Mouse (Mus musculus): Measurements from ENCODE around the gene Vgf. TPM values are rescaled to one million over a fixed set of nuclear protein-coding genes. Genes with fewer than 3 reads are reported as not detected.

Gene Vgf
- not detected in 2 replicates for polyA plus RNA-seq (2015; fragmentation: Nextera tagmentation; extraction: Ambion mirVana)

DNA sequence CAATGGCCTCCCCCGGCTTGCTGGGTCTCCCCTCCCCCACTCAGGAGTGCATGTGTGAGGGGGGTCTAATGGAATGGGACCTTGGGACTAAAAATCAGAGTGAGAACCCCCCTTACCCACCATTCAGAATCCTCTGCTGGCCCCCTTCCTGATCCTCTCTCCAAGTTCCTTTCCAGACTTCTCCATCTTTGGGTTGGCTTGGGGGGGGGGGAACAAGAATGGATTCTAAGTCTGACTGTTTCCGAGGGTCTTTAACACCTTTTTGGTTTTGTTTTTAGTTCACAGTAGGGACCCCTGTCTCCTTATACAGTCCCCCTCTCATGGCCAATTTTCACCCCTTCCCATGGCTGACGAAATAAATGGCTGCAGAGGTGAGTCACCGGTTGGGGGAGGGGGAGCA lies at the start of gene Vgf:
Vgf (plus strand) TSS at position 301 of the 400 bp plus-strand sequence.
- ATAC-seq (ENCODE audit: insufficient read depth): no peak
- Histone ChIP-seq H3K4me2 (no peak within 1 kb of the TSS), H3K9me3 (replicated peaks) (no peaks in the 10 kb centered on the region), H3K27ac (replicated peaks) (no peak within 1 kb of the TSS), H3K4me1 (replicated peaks) (peaks cover 22% of the 10 kb centered on the region), H3K9ac (no peak within 1 kb of the TSS), H3K36me3 (replicated peaks) (no peaks in the 10 kb centered on the region), H3K27me3 (peaks cover 88% of the 10 kb centered on the region), H3K4me3 (replicated peaks) (no peak within 1 kb of the TSS)
- 11% methylated on average over 4 of the region's 4 CpGs for WGBS (ENCODE audit: insufficient replicate concordance)

DNA sequence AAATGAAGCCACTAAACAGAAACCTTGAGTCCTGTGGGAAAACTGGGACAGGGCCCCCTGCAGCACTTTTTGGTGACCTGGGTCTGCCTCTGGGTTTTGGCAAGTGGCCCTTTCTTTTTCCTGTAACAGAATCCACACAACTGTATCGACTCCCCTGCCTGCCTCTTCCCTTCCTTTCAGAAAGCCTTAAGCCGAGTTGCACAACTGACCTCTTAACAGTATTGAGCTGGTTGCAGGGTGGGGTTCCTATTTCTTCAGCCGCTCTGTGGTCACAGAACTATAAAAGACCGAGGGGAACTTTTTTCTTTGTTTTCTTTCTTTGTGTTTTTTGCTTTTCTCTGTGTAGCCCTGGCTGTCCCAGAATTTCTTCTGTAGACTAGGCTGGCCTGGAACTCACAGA lies 48.4 kb upstream of the Vgf start:
- no peaks in the 10 kb centered on the region; the same call in 1 of the 2 replicates for H3K4me1 ChIP-seq (replicated peaks)
- peak overlapping the region; percentile 45; the same call in 1 of the 2 replicates for H3K27ac ChIP-seq (replicated peaks)
- ATAC-seq (ENCODE audit: insufficient read depth): no peak
- H3K4me3 ChIP-seq (replicated peaks): no peak overlapping the region
- H3K36me3 ChIP-seq (replicated peaks): peaks cover 13% of the 10 kb centered on the region
- no peaks in the 10 kb centered on the region; the same call in 1 of the 2 replicates for H3K27me3 ChIP-seq
- no peak overlapping the region for H3K4me2 ChIP-seq
- no peak overlapping the region for H3K9ac ChIP-seq
- 37% methylated on average over 4 of the region's 4 CpGs for WGBS (ENCODE audit: insufficient replicate concordance)
- no peaks in the 10 kb centered on the region for H3K9me3 ChIP-seq (replicated peaks)

DNA sequence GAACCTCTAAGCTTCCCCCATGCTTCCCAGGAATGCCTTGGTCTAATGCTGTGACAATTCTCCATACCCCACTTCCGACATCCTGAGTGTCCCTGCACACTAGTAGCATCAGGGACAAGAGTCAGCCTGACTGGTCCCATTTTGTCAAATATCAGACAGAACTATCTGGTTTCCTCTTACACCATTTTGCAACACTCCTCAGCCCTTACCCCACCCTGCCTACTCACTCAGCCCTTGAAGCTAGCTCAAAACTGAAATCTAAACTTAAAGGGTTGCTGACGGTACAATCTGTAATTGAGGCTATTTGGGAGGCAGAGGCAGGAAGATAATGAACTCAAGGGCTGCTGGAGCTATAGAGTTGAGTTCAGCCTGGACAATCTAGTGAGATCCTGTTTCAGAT lies 46.4 kb upstream of the Vgf start:
- no peaks in the 10 kb centered on the region for H3K9me3 ChIP-seq (replicated peaks)
- ATAC-seq (ENCODE audit: insufficient read depth): no peak
- H3K27ac ChIP-seq (replicated peaks): peak overlapping the region; percentile 42; the same call in 1 of the 2 replicates
- WGBS (ENCODE audit: insufficient replicate concordance): 67% methylated on average over 2 of the region's 2 CpGs
- no peak overlapping the region for H3K4me2 ChIP-seq
- H3K9ac ChIP-seq: no peak overlapping the region
- peaks cover 13% of the 10 kb centered on the region for H3K36me3 ChIP-seq (replicated peaks)
- no peaks in the 10 kb centered on the region; the same call in 1 of the 2 replicates for H3K4me1 ChIP-seq (replicated peaks)
- no peak overlapping the region for H3K4me3 ChIP-seq (replicated peaks)
- no peaks in the 10 kb centered on the region for H3K27me3 ChIP-seq

DNA sequence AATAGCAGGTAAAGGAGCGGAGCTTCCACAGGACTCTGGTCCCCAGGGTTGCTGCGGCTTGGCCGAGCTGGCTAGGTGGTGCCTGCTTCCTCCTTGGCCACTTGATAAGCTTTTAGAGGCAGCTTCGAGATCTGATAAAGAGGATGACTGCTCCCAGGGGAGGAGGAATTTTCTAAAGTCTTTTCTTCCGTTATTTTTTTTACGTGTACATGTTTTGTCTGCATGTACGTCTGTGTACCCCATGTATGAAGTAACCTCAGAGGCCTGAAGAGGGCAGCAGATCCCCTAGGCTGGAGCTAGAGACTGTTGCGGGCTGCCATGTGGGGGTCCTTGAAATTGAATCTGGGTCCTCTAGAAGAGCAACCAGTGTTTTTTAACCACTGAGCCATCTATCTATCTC lies 45.2 kb upstream of the Vgf start:
- Histone ChIP-seq H3K9ac (no peak overlapping the region), H3K36me3 (replicated peaks) (peaks cover 13% of the 10 kb centered on the region), H3K4me1 (replicated peaks) (peaks cover 11% of the 10 kb centered on the region), H3K27me3 (no peaks in the 10 kb centered on the region), H3K4me2 (no peak overlapping the region), H3K9me3 (replicated peaks) (no peaks in the 10 kb centered on the region), H3K4me3 (replicated peaks) (no peak overlapping the region), H3K27ac (replicated peaks) (no peak overlapping the region)
- WGBS (ENCODE audit: insufficient replicate concordance): 73% methylated on average over 8 of the region's 8 CpGs
- no peak for ATAC-seq (ENCODE audit: insufficient read depth)

DNA sequence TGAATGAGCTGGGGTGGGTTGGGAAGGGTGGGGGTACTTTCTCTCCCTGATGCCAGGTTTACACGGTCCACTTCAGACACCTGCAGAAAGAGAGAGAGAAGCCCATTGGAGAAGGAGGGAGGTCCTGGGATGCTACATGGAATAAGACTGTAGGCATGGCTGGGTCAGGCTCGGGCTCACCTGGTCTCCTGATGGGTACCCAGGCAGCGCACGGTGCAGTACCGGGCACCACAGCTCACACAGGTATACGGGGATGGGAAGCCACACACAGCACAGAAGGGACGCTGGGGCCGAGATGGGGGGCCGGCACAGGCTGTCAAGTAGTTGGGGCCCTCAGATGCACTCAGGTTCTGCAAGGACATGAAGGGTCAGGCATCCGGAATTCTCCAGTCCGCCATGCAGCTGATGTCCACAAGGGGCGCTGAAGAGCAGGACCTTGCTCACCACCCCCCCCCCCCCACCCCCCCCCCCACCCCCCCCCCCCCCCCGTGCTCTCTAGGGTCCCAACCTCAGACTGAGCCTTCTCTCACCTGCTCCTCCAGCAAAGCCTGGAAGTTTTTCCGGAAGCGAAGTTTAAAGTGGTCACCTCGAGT lies 43.8 kb upstream of the Vgf start:
- Histone ChIP-seq H3K4me3 (replicated peaks) (no peak overlapping the region), H3K9me3 (replicated peaks) (no peaks in the 10 kb centered on the region), H3K4me2 (no peak overlapping the region), H3K27ac (replicated peaks) (no peak overlapping the region), H3K27me3 (no peaks in the 10 kb centered on the region), H3K36me3 (replicated peaks) (peaks cover 13% of the 10 kb centered on the region), H3K4me1 (replicated peaks) (peaks cover 17% of the 10 kb centered on the region), H3K9ac (no peak overlapping the region)
- 57% methylated on average over 15 of the region's 16 CpGs for WGBS (ENCODE audit: insufficient replicate concordance)
- ATAC-seq (ENCODE audit: insufficient read depth): no peak

DNA sequence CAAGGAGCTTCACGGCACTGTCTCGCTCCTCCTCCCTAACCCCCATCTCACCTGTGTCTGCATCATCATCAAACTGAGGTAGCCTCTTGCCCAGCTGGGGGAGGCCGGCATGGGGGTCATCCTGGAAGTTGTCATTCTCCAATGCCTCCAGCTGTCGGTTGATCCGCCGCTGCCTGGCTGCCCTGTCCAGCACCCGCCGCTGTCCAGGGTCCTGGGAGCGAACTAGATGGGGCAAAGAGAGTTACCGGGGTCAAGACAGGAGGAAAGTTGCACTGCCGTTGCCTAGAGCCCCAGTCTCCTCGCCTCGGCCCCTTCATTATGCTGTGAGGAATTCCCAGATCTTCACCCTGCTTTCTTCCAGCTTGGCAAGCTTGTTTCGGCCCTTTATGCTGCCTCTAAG lies 41.4 kb upstream of the Vgf start:
- WGBS (ENCODE audit: insufficient replicate concordance): 63% methylated on average over 14 of the region's 14 CpGs
- no peak for ATAC-seq (ENCODE audit: insufficient read depth)
- no peak overlapping the region for H3K4me2 ChIP-seq
- H3K4me3 ChIP-seq (replicated peaks): no peak overlapping the region
- no peaks in the 10 kb centered on the region for H3K27me3 ChIP-seq
- H3K9ac ChIP-seq: no peak overlapping the region
- H3K9me3 ChIP-seq (replicated peaks): no peaks in the 10 kb centered on the region
- H3K27ac ChIP-seq (replicated peaks): no peak overlapping the region
- H3K36me3 ChIP-seq (replicated peaks): peaks cover 15% of the 10 kb centered on the region
- H3K4me1 ChIP-seq (replicated peaks): peaks cover 29% of the 10 kb centered on the region

DNA sequence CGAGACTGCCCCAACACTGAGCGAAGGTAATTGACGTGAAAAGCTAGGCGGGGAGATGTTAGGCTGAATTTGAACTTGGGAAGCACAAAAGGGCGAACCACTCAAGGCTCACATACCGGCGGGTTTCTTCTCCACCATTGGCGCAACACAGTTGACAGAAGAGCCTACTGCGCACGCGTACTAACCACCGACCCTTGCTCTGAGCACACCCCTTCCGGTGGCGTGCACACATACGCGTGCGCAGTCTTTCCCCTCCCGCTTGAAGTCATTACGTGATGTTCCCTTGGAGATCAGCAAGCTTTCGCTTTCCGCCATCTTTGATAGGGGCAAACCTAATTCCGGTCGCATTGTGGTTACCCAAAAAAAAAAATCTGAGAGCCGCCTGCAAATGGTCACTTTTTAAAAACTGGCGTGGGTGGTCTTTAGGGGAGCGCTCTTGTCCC lies 39.5 kb upstream of the Vgf start, which contains the start of gene Plod3:
Plod3 (plus strand) TSS at position 325 of the 443 bp plus-strand sequence.
- Histone ChIP-seq H3K9me3 (replicated peaks) (no peaks in the 10 kb centered on the region), H3K4me1 (replicated peaks) (peaks cover 29% of the 10 kb centered on the region), H3K4me3 (replicated peaks) (peak within 1 kb of the TSS; percentile 93), H3K9ac (peak within 1 kb of the TSS; percentile 92), H3K36me3 (replicated peaks) (peaks cover 27% of the 10 kb centered on the region), H3K4me2 (peak within 1 kb of the TSS; percentile 98), H3K27ac (replicated peaks) (peak within 1 kb of the TSS; percentile 92), H3K27me3 (no peaks in the 10 kb centered on the region)
- under 1% methylated on average over 26 of the region's 26 CpGs for WGBS (ENCODE audit: insufficient replicate concordance)
- peak; percentile 93 for ATAC-seq (ENCODE audit: insufficient read depth)

DNA sequence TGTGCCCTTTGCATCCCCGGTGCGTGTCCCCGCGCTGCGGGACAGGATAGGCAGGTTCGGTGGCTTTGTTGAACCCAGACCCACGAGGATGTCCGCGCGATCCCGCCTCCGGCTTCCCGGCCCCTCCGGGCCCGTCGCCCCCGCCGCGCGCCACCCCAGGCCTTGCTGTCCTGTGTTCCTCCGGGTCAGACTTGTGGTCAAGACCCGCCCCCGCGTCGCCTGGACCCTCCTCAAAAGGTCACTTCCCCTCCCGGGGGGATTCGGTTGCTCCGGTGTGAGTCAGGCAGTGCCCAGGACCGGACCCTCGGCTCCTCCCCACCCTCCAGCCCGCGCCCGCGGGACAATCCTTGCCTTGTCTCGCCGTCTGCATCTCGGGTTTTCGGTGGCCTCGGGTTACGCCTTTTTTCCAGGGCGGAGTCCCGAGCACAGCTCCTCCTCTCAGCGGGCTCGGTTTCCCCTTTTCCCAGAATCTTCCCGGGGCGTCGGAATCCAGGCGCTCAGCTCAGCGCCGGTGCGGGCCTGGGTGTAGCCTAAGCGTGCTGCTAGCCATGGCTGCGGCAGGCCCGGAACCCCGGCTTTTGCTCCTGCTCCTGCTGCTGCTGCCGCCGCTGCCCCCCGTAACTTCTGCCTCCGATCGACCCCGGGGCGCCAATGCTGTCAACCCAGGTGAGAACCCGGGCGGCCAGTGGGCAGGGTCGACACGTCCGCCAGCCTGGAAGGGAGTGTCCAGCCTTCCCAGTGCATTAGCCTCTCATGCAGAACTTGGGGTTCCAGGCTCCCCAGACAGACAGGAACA lies 38.9 kb upstream of the Vgf start:
- H3K9ac ChIP-seq: peak overlapping the region; percentile 92
- ATAC-seq (ENCODE audit: insufficient read depth): peak; percentile 68
- H3K36me3 ChIP-seq (replicated peaks): peaks cover 28% of the 10 kb centered on the region

DNA sequence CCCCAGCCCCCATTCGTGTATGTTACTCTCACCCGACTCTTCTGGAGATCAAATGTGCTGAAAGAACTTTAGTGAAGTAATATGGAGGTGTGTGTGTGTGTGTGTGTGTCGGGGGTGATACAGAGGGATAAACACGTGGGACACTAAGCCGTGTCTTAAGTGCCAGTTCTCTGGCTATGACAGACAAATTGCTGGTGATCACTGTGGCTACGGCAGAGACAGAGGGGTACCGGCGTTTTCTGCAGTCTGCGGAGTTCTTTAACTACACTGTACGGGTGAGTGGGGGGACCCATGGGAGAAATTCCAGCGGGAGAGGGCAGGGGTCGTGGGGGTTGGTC lies 38.3 kb upstream of the Vgf start, which contains the start of gene Znhit1:
Znhit1 (minus strand) TSS at position 88 of the 338 bp plus-strand sequence.
- no peak for ATAC-seq (ENCODE audit: insufficient read depth)
- no peaks in the 10 kb centered on the region for H3K9me3 ChIP-seq (replicated peaks)
- WGBS (ENCODE audit: insufficient replicate concordance): 7% methylated on average over 12 of the region's 12 CpGs

More for the DNA sequence above, 38.9 kb upstream of the Vgf start:
- H3K4me3 ChIP-seq (replicated peaks): peak overlapping the region; percentile 93
- no peaks in the 10 kb centered on the region for H3K27me3 ChIP-seq
- peaks cover 29% of the 10 kb centered on the region for H3K4me1 ChIP-seq (replicated peaks)
- under 1% methylated on average over 67 of the region's 67 CpGs for WGBS (ENCODE audit: insufficient replicate concordance)
- H3K9me3 ChIP-seq (replicated peaks): no peaks in the 10 kb centered on the region
- H3K27ac ChIP-seq (replicated peaks): peak overlapping the region; percentile 92
- peak overlapping the region; percentile 98 for H3K4me2 ChIP-seq

DNA sequence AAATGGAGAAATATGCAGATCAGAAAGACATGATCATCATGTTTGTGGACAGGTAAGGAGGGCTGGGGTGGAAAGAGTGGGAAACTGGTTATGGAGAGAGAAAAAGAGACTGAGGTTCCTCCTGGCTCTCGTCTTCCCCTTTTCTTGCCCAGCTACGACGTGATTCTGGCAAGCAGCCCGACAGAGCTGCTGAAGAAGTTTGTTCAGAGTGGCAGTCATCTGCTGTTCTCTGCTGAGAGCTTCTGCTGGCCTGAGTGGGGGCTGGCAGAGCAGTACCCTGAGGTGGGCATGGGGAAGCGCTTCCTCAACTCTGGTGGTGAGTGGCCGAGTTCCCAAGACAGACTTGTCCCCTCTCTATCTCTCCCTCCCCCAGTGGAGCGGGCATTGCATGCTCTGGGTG lies 37.8 kb upstream of the Vgf start:
- H3K36me3 ChIP-seq (replicated peaks): peaks cover 34% of the 10 kb centered on the region
- no peaks in the 10 kb centered on the region for H3K27me3 ChIP-seq
- peak overlapping the region; percentile 93 for H3K4me3 ChIP-seq (replicated peaks)
- 45% methylated on average over 7 of the region's 7 CpGs for WGBS (ENCODE audit: insufficient replicate concordance)
- H3K4me2 ChIP-seq: peak overlapping the region; percentile 98
- no peak overlapping the region; the same call in 1 of the 2 replicates for H3K9ac ChIP-seq
- no peak for ATAC-seq (ENCODE audit: insufficient read depth)
- no peaks in the 10 kb centered on the region for H3K9me3 ChIP-seq (replicated peaks)
- 0 out of 2 replicates have a peak overlapping the region, but pooled peaks have one; percentile 92 for H3K27ac ChIP-seq (replicated peaks)
- peaks cover 29% of the 10 kb centered on the region for H3K4me1 ChIP-seq (replicated peaks)

More for the DNA sequence above, 38.3 kb upstream of the Vgf start, which contains the start of gene Znhit1:
- Histone ChIP-seq H3K36me3 (replicated peaks) (peaks cover 29% of the 10 kb centered on the region), H3K9ac (peak within 1 kb of the TSS; percentile 92), H3K27me3 (no peaks in the 10 kb centered on the region), H3K27ac (replicated peaks) (peak within 1 kb of the TSS; percentile 92), H3K4me3 (replicated peaks) (peak within 1 kb of the TSS; percentile 93), H3K4me2 (peak within 1 kb of the TSS; percentile 98), H3K4me1 (replicated peaks) (peaks cover 29% of the 10 kb centered on the region)

DNA sequence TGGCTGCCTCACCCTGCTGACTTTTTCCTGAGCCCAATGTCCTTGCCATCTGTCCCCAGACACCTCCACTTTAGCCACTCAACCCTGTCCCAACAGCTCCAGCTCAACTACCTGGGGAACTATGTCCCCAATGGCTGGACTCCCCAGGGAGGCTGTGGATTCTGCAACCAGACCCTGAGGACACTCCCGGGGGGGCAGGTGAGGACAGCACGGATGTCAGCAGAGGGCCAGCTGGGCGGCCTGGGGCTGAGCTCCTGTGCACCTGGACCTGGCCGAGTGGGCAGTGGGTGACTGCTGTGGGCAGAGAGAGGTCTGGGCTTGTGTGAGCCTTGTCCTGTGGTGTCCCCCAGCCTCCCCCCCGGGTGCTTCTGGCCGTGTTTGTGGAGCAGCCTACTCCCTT lies 36.4 kb upstream of the Vgf start:
- no peak overlapping the region for H3K27ac ChIP-seq (replicated peaks)
- ATAC-seq (ENCODE audit: insufficient read depth): no peak
- 59% methylated on average over 6 of the region's 6 CpGs for WGBS (ENCODE audit: insufficient replicate concordance)
- no peaks in the 10 kb centered on the region for H3K27me3 ChIP-seq
- H3K4me1 ChIP-seq (replicated peaks): peaks cover 29% of the 10 kb centered on the region
- peaks cover 47% of the 10 kb centered on the region for H3K36me3 ChIP-seq (replicated peaks)
- no peak overlapping the region for H3K9ac ChIP-seq
- H3K9me3 ChIP-seq (replicated peaks): no peaks in the 10 kb centered on the region
- no peak overlapping the region for H3K4me3 ChIP-seq (replicated peaks)
- no peak overlapping the region for H3K4me2 ChIP-seq

Measured in liver, embryonic 15.5 days (tissue).